Mouse (Mus musculus) hindbrain, embryonic 15.5 days (tissue): ENCODE results near the gene Spns1. TPM values are rescaled to one million over a fixed set of nuclear protein-coding genes. Genes with fewer than 3 reads are reported as not detected.
"Not testable (repeated sequence)": the region's sequence is repeated elsewhere in the genome, so short reads cannot be mapped to it uniquely, and the experiment has no call there.

Source experiments
- ATAC-seq: fragments of 200-750 bp; cut with Nextera tagmentation; 2 replicates; pipeline ENCODE4 v1.8.0; 2017; ENCODE audit warnings: low read depth, moderate number of reproducible peaks, moderate TSS enrichment; ENCODE audit not compliant: low FRiP score
- H3K27ac ChIP-seq: fragments of 300-500 bp; sonication (generic); replicated peaks from 2 replicates; pipeline ENCODE4 v1.5.1; 2015; ENCODE audit warnings: mild to moderate bottlenecking, inconsistent platforms
- H3K27me3 ChIP-seq: fragments of 300-500 bp; sonication (generic); 2 replicates; pipeline ENCODE4 v1.6.1; 2015; ENCODE audit warnings: control low read depth, inconsistent platforms
- H3K36me3 ChIP-seq: fragments of 300-500 bp; sonication (generic); 2 replicates; pipeline ENCODE4 v1.6.1; 2015; ENCODE audit warnings: control low read depth, inconsistent platforms
- H3K4me1 ChIP-seq: fragments of 300-500 bp; sonication (generic); replicated peaks from 2 replicates; pipeline ENCODE4 v1.6.1; 2015; ENCODE audit warnings: control low read depth, inconsistent platforms
- H3K4me2 ChIP-seq: fragments of 300-500 bp; sonication (generic); 2 replicates; pipeline ENCODE4 v1.6.1; 2015; ENCODE audit warnings: moderate library complexity, mild to moderate bottlenecking, inconsistent platforms
- H3K4me3 ChIP-seq: fragments of 300-500 bp; sonication (generic); 2 replicates; pipeline ENCODE4 v1.5.1; 2015; ENCODE audit warnings: mild to moderate bottlenecking, inconsistent platforms
- H3K9ac ChIP-seq: fragments of 300-500 bp; sonication (generic); 2 replicates; pipeline ENCODE4 v1.6.1; 2015; ENCODE audit warnings: inconsistent platforms
- H3K9me3 ChIP-seq: fragments of 300-500 bp; sonication (generic); 2 replicates; pipeline ENCODE4 v1.6.1; 2016; ENCODE audit warnings: control low read depth, inconsistent platforms
- WGBS: fragments of 180-500 bp; shearing (Covaris S2); methylation state at CpG from one replicate; pipeline ENCODE4 v1.1.7; 2015; 5-methylcytosine and 5-hydroxymethylcytosine counted together
- microRNA-seq: library from miRNA; unstranded; fragments of <30 nt; microRNA quantifications from one replicate; pipeline ENCODE4, GENCODE M21; 2016
- polyA plus RNA-seq: library from polyadenylated mRNA; unstranded; fragments of >200 nt; fragmentation: Nextera tagmentation; extraction: Ambion mirVana; gene quantifications from 2 replicates; pipeline ENCODE4 v1.2.1, GENCODE M21; 2015

The Spns1 gene
- polyA plus RNA-seq, 1 experiment from 2014 or later, result 90.9 TPM

DNA sequence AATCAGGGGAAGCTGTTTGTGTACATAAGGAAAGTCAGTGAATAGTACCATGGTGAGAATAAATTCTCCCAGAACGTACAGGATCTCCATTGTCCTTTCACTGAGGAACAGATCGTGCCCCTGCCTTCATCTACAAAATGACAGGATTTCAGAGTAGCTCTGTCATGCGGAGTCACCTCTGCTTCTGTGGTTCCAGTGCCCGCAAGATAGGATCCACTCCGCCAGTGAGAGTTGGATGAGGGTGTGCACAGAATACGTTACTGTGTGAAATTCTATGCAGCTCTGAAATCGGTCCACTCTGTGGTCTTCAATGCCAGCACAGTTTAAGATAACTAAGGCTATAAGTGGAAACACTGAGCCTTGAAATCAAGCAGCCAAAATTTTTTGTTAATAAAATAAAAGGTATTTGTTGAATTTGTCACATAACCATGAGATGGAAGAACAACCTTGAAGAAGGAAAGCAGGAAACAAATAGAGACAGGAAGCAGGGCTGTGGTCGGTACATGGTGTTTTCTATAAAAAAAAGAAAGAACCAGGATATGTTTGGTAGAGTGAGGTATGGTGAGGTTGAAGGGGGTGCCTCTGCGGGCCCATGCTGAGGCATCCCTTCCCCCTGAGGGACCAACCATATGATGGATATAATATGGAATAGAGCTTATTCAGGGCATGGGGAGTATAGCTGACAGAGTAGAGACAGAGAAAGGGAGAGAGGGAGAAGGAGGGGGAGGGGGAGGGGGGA is 47.2 kb downstream of the Spns1 start:
- H3K27ac ChIP-seq, result no peak overlapping the region
- H3K9ac ChIP-seq, result no peak overlapping the region
- no peaks in the 10 kb centered on the region for H3K9me3 ChIP-seq
- H3K4me1 ChIP-seq, result no peaks in the 10 kb centered on the region
- 87% methylated on average over 9 of the region's 9 CpGs for WGBS
- H3K27me3 ChIP-seq, result no peaks in the 10 kb centered on the region
- H3K4me2 ChIP-seq, result no peak overlapping the region
- no peak overlapping the region for H3K4me3 ChIP-seq
- H3K36me3 ChIP-seq, result no peaks in the 10 kb centered on the region
- no peak for ATAC-seq

DNA sequence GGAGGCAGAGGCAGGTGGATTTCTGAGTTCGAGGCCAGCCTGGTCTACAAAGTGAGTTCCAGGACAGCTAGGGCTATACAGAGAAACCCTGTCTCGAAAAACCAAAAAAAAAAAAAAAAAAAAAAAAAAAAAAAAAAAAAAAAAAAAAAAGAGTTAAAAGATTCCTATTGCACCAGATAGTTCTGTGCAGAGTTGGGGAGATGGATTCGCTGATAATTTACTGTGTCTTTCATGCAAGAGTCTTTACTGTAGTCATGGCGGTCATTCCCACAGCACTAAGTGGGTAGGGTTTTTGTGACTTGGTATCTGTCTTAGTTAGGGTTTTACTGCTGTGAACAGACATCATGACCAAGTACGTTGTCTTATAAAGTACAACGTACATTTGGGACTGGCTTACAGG is 48.4 kb downstream of the Spns1 start:
- not testable (repeated sequence) for H3K4me2 ChIP-seq, H3K9ac ChIP-seq, H3K4me1 ChIP-seq, H3K27me3 ChIP-seq, H3K36me3 ChIP-seq, H3K4me3 ChIP-seq, ATAC-seq, H3K27ac ChIP-seq, H3K9me3 ChIP-seq
- 89% methylated on average over 5 of the region's 6 CpGs for WGBS

DNA sequence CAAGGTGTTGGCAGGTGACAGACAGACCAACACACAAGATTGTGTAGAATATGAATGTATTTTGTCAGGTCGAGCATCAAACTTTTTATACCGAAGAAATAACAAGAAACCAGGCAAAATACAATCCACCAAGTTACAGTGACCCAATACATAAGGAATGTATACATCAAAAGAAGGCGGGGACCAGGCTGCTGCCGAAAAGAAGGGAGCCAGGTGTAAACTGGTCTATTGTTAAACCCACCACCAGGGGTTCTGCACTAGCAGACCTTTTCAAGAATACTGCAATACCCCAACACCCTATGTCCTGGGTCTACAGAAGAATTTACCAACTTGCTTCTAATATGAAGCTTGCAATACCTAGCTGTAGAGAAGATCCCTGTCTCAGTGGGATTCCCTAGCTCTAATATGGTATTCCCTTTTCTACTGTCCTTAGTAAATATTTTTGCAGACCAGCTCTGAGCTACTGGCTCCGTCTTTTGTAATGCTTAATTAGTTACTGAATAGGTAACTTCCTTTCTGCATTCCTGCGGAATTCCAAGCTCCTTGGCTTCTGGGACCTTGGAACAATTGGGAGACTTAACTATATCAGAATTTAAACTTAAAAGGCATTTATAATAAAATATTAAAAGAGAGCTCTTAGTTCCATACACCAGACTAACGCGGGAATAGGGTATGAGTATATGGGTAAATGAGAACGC is 51.5 kb downstream of the Spns1 start:
- H3K9ac ChIP-seq, ATAC-seq, H3K4me3 ChIP-seq, H3K9me3 ChIP-seq, H3K36me3 ChIP-seq, H3K4me1 ChIP-seq, H3K27me3 ChIP-seq, H3K27ac ChIP-seq, H3K4me2 ChIP-seq: not testable (repeated sequence)
- WGBS, result 19% methylated on average over 9 of the region's 9 CpGs

DNA sequence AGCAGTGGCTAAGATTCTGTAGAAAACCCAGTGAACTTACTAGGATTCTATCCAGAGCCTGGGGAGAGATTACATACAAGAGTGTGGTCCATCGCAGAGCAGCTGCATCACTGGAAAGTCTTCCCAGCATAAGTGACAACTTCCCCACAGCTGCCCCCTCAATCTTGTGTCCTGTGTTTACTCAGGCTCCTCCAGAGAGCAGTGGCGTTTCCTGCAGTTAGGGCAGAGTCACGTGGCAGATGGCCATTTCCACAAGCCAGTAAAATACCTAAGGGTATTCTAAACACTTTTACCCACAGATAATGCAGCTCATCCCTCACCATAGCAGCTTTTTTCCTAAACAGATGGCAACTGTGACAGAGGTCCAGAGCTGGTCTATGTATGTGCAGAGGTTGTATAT is 52.5 kb downstream of the Spns1 start:
- H3K9me3 ChIP-seq, result no peaks in the 10 kb centered on the region
- H3K27ac ChIP-seq, result no peak overlapping the region
- H3K36me3 ChIP-seq, result no peaks in the 10 kb centered on the region
- no peaks in the 10 kb centered on the region for H3K27me3 ChIP-seq
- H3K4me1 ChIP-seq, result no peaks in the 10 kb centered on the region
- WGBS, result 46% methylated on average over 3 of the region's 3 CpGs
- no peak overlapping the region for H3K4me2 ChIP-seq
- no peak overlapping the region for H3K9ac ChIP-seq
- no peak for ATAC-seq
- H3K4me3 ChIP-seq, result no peak overlapping the region

DNA sequence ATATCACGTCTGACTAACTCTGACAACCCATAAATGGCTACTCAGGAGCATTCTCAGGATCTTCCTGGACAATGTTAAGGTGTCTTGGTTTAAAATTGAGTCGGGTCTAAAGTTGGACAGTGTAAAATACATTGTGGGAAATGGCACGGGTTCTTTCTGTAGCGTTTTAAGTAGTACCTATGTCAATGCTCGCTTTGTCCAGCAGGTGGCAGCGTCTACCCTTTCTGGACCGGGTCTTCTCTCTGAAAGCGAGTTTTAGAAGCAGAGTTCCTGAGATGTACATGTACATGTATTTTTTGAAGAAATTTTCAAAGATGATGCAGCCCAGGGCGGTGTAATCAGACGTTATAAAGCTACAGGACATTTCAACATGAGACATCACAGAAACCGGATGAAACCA is 53.5 kb downstream of the Spns1 start:
- Histone ChIP-seq H3K36me3 (no peaks in the 10 kb centered on the region), H3K9me3 (no peaks in the 10 kb centered on the region), H3K9ac (no peak overlapping the region), H3K4me2 (no peak overlapping the region), H3K4me1 (no peaks in the 10 kb centered on the region), H3K4me3 (no peak overlapping the region), H3K27me3 (no peaks in the 10 kb centered on the region), H3K27ac (no peak overlapping the region)
- ATAC-seq, result no peak
- 8% methylated on average over 11 of the region's 11 CpGs for WGBS

Small RNA genes lying within 50 kb of the gene (microRNA-seq; reads per million reads assigned to microRNA genes)
- 0.65 reads per million for gene Mir7058

Other genes starting within 250 kb of the Spns1 start
- 52.2 and 55.6 TPM in 2 replicates for gene Xpo6, start 176.9 kb downstream of the Spns1 start, polyA plus RNA-seq
- gene Sbk1, start 104.8 kb downstream of the Spns1 start, polyA plus RNA-seq, result 250 and 292 TPM in 2 replicates
- gene Lat, start 7.9 kb downstream of the Spns1 start, polyA plus RNA-seq, result 1.2 and 1.3 TPM in 2 replicates
- 2.7 and 3.5 TPM in 2 replicates for gene Nfatc2ip, start 19.3 kb upstream of the Spns1 start, polyA plus RNA-seq
- gene Cd19, start 37.4 kb upstream of the Spns1 start, polyA plus RNA-seq, result 0.06 and 0.08 TPM in 2 replicates
- 22.8 and 24.2 TPM in 2 replicates for gene Rabep2, start 51.3 kb upstream of the Spns1 start, polyA plus RNA-seq
- 0.55 and 0.71 TPM in 2 replicates for gene Atp2a1, start 85.7 kb upstream of the Spns1 start, polyA plus RNA-seq
- 70.9 and 77.1 TPM in 2 replicates for gene Sh2b1, start 98.0 kb upstream of the Spns1 start, polyA plus RNA-seq
- 126 and 130 TPM in 2 replicates for gene Tufm, start 109.9 kb upstream of the Spns1 start, polyA plus RNA-seq
- 68.6 and 75.7 TPM in 2 replicates for gene Atxn2l, start 126.0 kb upstream of the Spns1 start, polyA plus RNA-seq
- 176 and 179 TPM in 2 replicates for gene Eif3c, start 189.0 kb upstream of the Spns1 start, polyA plus RNA-seq
- gene Apobr, start 207.5 kb upstream of the Spns1 start, polyA plus RNA-seq, result 0.46 and 0.52 TPM in 2 replicates
- 33.4 and 37.2 TPM in 2 replicates for gene Cln3, start 208.4 kb upstream of the Spns1 start, polyA plus RNA-seq
- gene Il27, start 217.5 kb upstream of the Spns1 start, polyA plus RNA-seq, result not detected in 2 replicates